ENCODE assay signal across 9 mouse cellular contexts in genomic region chr9:120302980-120303452, GRCm38 (mm10). TPM values are rescaled to one million over a fixed set of nuclear protein-coding genes. Genes with fewer than 3 reads are reported as not detected.
DNase-seq lines count a peak whose midpoint lies in the region; ATAC-seq and TF ChIP-seq lines count a peak whose summit lies in the region.
"Had no signal": no experiment of that assay in that cellular context is flagged by ENCODE, and none has a peak within 500 bp of the region (broad histone marks: within the 10 kb centered on the region; RNA-seq: fewer than 3 reads in every experiment).

No protein-coding gene starts in this region.

- intact Hi-C loops in gastrocnemius, postnatal 36 days (cut with DNase I), result no loop called here

- ATAC-seq in liver, embryonic 16.5 days (ENCODE audit: low read depth), result no peak

- 0 out of 2 replicates have a peak, but pooled peaks cover 3% of the 10 kb centered on the region for H3K9me3 ChIP-seq in liver, embryonic 16.5 days (replicated peaks; ENCODE audit: control insufficient read depth, low read length)

- TF ChIP-seq CTCF in cerebellum, adult 2 months (IDR thresholded peaks at IDR 0.05; ENCODE audit: borderline replicate concordance, insufficient read depth, low read depth, low read length), result no peak
- no peak for TF ChIP-seq CTCF in testis, adult 2 months (IDR thresholded peaks at IDR 0.05; ENCODE audit: control insufficient read depth, insufficient read depth, insufficient replicate concordance, low read depth, low read length)

- no peak overlapping the region; the same call in 1 of the 2 replicates for H3K27ac ChIP-seq in cerebellum, adult 2 months (ENCODE audit: insufficient read depth, low read length)
- H3K27ac ChIP-seq in testis, adult 2 months (ENCODE audit: control insufficient read depth, insufficient read depth, low read depth, low read length), result no peak overlapping the region
- H3K27ac ChIP-seq in liver, embryonic 16.5 days (ENCODE audit: low read length), result no peak overlapping the region

- H3K9ac ChIP-seq in liver, embryonic 16.5 days (ENCODE audit: low read depth, low read length), result no peak overlapping the region

- H3K36me3 ChIP-seq in testis, adult 2 months (ENCODE audit: control insufficient read depth, insufficient read depth, low read length), result no peaks in the 10 kb centered on the region
- H3K36me3 ChIP-seq in liver, embryonic 16.5 days (ENCODE audit: control insufficient read depth, insufficient read depth), result no peaks in the 10 kb centered on the region

- peak overlapping the region; percentile 74 for H3K4me3 ChIP-seq in cerebellum, adult 2 months (replicated peaks; ENCODE audit: insufficient read depth, low read depth, low read length)
- H3K4me3 ChIP-seq in testis, adult 2 months (ENCODE audit: control insufficient read depth, low read depth, low read length), result peak overlapping the region; percentile 66
- H3K4me3 ChIP-seq in liver, embryonic 16.5 days (ENCODE audit: low read depth, low read length), result peak overlapping the region; percentile 48

- H3K27me3 ChIP-seq in cerebellum, adult 2 months (ENCODE audit: control insufficient read depth, insufficient read depth, low read length), result no peaks in the 10 kb centered on the region
- H3K27me3 ChIP-seq in testis, adult 2 months (ENCODE audit: control insufficient read depth, insufficient read depth, low read length), result no peaks in the 10 kb centered on the region
- peaks cover 53% of the 10 kb centered on the region for H3K27me3 ChIP-seq in liver, embryonic 16.5 days (ENCODE audit: control insufficient read depth, insufficient read depth, low read depth, low read length)

- DNase-seq in cerebellum, adult 2 months, result no peak
- no peak for DNase-seq in cerebellum, adult 9-10 months
- DNase-seq in testis, postnatal 10 days (ENCODE audit: low spot score), result no peak
- DNase-seq in urinary bladder, postnatal 36 days (ENCODE audit: low spot score in 2 of 2), result no peak
- no peak for DNase-seq in layer of hippocampus, adult 9-11 months
- no peak for DNase-seq in gastrocnemius, postnatal 36 days

- peak overlapping the region; percentile 59 for H3K4me2 ChIP-seq in liver, embryonic 16.5 days (ENCODE audit: low read depth, low read length)

- 10% methylated on average over 19 of the region's 19 CpGs for WGBS in cerebellum, adult 2 months
- 19% methylated on average over 19 of the region's 19 CpGs for WGBS in liver, embryonic 16.5 days (ENCODE audit: insufficient replicate concordance)

- 0 out of 2 replicates have a peak, but pooled peaks cover 4% of the 10 kb centered on the region for H3K4me1 ChIP-seq in cerebellum, adult 2 months (ENCODE audit: control insufficient read depth, insufficient read depth, low read length)
- H3K4me1 ChIP-seq in testis, adult 2 months (ENCODE audit: control insufficient read depth, insufficient read depth, low read length), result peaks cover 18% of the 10 kb centered on the region
- no peaks in the 10 kb centered on the region for H3K4me1 ChIP-seq in liver, embryonic 16.5 days (ENCODE audit: control insufficient read depth, low read depth, low read length)

- no peak for TF ChIP-seq POLR2A in cerebellum, adult 2 months (IDR thresholded peaks at IDR 0.05; ENCODE audit: borderline replicate concordance, insufficient read depth, low read length)
- TF ChIP-seq POLR2A in testis, adult 2 months (IDR thresholded peaks at IDR 0.05; ENCODE audit: control insufficient read depth, low read depth, low read length), result no peak

RNA-seq across cellular contexts. Expression of gene Myrip, which starts 1.7 kb away (rescaled TPM):
- 18.2 and 22.1 TPM in 2 replicates for polyA plus RNA-seq in cerebellum, adult 2 months (2012; rRNA removed)
- 0.40 and 0.41 TPM in 2 replicates for polyA plus RNA-seq in testis, adult 2 months (2012; rRNA removed)
- 0.01 and 0.02 TPM in 2 replicates for polyA plus RNA-seq in liver, embryonic 16.5 days (2015; fragmentation: Nextera tagmentation; extraction: Ambion mirVana)
- under 1 TPM; 0.74 to 0.96 TPM for total RNA-seq in gastrocnemius, postnatal 36 days (2021)
- total RNA-seq: hematopoietic stem cell, adult 5-6 weeks had no signal

Comparison
In these comparisons a context has a peak if more than half of its experiments do, and no peak if none do; other contexts are left out.
1. RNA of gene Myrip, which starts 1.7 kb away (polyA plus RNA-seq): 18.2 to 22.1 TPM in cerebellum, adult 2 months; 0.40 to 0.41 TPM in testis, adult 2 months and 0.01 to 0.02 TPM in liver, embryonic 16.5 days; every median in the first group is over 10 times any median in the second.
2. Peak in every context shown above with its lines, with median percentiles within 50 percentile points of each other: H3K4me3 ChIP-seq.